Mouse (Mus musculus): ENCODE measurements around the gene Wwc1.

Gene Wwc1

GRCm38 (mm10) chr11:35933402-35934085, 46.8 kb downstream of the Wwc1 start:
- DNase-seq (ENCODE audit: low spot score in 2 of 2) = no peak

- DNase-seq (ENCODE audit: low spot score in 2 of 2) = no peak
Measured at GRCm38 (mm10) chr11:35932121-35932885, 48.0 kb downstream of the Wwc1 start.

- no peak for DNase-seq (ENCODE audit: low spot score in 2 of 2)
Measured at GRCm38 (mm10) chr11:35930511-35931060, 49.7 kb downstream of the Wwc1 start.

- no peak for DNase-seq (ENCODE audit: low spot score in 2 of 2)
Measured at GRCm38 (mm10) chr11:35928453-35928852, 51.9 kb downstream of the Wwc1 start.

GRCm38 (mm10) chr11:35927309-35927708, 53.0 kb downstream of the Wwc1 start:
- DNase-seq (ENCODE audit: low spot score in 2 of 2) = no peak

DNA sequence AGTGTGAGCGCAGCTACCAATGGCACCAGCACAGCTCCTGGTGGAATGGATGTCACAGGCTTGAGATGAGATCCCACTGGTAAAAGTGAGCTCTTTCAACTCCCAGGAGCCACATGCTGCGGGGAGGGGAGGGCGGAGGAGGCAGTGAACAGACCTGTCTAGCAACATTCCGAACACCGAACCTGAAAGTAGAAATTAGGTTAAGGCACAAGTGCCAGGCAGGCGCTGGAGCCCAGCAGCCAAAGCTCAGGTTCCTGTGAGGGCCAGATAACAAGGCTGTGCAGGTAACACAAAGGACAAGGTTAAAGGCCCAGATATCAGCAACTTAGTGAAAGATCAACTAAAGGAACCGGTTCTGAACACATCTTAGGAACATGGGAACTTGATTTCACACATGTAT, 54.7 kb downstream of the Wwc1 start:
- no peak for DNase-seq (ENCODE audit: low spot score in 2 of 2)

DNA sequence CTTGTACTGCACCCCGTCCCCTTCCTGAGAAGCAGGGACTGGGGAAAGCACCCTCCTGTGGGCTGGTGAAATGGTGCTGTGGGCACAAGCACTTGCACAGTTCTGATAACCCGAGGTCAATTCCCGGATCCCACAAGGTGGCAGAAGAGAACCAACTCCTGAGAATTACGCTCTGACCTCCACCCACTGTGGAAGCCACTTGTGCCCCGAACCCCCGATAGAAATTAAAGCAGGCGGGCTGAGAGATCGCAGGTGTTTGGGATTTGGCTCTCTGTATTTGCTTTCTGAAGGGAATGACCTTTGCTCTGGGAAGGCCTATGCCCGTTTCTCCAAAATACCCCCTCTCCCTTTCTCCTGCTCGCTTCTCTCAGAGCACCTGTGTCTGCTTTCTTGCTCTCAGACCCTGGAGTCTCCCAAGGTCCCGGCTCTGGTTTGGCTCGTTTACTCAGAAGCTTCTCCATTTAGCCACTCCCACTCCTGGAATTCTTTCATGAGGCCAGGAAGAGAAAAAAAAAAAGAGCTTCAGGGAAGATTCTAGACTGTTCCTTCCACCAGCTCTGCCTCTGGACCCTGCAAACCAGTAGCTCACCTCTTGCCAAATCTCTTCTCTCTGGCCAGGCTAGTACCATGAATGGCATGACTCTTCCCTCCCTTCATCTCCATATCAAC, 58.0 kb downstream of the Wwc1 start:
- DNase-seq (ENCODE audit: low spot score in 2 of 2) = no peak

DNA sequence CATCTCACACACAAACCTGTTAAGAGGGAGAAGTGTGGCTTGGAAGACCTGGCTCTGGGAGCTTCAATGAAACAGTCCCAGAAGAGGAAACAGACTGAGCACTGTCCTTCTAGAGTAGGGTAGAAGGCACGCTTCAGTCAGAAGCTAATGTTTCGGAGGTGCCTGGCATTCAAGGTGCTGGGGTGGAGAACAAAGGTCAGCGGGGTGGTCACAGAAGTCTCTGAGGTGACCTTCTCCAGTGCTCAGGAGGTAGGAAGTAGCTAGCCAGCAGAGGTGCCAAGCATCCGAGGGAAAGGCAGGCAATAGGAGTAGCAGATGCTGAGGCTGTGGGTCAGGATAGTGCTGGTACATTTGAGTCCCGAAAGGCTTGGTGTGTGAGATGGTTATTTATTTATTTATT, 59.6 kb downstream of the Wwc1 start:
- no peak for DNase-seq (ENCODE audit: low spot score in 2 of 2)

DNA sequence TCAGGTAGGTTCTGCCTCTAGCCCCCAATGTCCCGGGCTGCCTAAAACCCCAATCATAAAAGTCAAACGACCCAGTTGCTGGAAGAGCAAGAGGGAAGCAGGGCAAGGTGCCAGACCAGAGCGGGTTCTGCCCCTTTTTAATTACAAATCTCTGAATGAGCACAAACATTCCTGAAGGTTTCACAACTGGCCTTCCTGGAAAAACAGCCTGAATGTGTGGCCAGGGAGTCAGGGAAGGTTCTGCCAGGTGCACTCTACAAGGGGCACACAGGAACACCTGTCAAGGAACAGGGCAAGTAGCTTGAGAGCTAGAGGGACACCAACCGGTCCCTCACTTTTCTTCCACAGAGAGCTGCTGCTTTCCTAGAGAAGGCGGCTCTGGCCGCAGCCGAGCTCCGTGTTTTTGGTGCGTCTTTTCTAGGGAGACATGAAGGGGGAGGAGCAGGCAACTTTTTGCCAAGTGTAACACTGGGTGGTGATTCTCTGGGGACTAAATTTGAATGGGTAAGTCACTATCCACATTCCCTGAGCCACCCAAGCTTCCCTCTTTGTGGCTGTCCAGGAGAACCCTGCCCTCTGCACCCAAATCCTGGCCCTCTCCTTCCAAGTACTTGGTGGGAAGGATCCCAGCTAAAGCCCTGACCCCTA, 60.3 kb downstream of the Wwc1 start:
- no peak for DNase-seq (ENCODE audit: low spot score in 2 of 2)

- DNase-seq (ENCODE audit: low spot score in 2 of 2) = no peak
Measured at GRCm38 (mm10) chr11:35919383-35919782, 60.9 kb downstream of the Wwc1 start.

- no peak for DNase-seq (ENCODE audit: low spot score in 2 of 2)
Measured at GRCm38 (mm10) chr11:35916466-35917185, 63.7 kb downstream of the Wwc1 start.

DNA sequence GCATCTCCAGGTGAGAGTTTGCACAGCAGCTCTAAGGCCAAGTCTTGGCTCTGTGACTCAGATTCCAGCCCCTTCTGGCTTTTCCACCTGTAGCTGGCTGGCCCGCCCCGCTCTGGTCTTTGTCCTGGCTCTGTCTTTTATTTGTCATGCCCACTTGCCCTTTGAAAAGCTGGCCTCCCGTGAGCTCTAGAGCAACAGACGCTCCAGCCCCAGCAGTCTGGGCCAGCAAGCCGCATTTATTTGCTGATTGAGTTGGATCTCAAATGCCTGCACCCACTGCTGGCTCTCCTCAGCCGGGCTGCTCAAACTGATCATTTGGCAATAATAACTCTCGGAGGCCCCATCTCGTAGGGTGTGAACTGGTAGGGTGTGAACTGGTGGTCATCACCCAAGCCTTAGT, 64.8 kb downstream of the Wwc1 start:
- DNase-seq (ENCODE audit: low spot score in 2 of 2) = no peak

- no peak for DNase-seq (ENCODE audit: low spot score in 2 of 2)
Measured at GRCm38 (mm10) chr11:35913418-35914044, 66.8 kb downstream of the Wwc1 start.

DNA sequence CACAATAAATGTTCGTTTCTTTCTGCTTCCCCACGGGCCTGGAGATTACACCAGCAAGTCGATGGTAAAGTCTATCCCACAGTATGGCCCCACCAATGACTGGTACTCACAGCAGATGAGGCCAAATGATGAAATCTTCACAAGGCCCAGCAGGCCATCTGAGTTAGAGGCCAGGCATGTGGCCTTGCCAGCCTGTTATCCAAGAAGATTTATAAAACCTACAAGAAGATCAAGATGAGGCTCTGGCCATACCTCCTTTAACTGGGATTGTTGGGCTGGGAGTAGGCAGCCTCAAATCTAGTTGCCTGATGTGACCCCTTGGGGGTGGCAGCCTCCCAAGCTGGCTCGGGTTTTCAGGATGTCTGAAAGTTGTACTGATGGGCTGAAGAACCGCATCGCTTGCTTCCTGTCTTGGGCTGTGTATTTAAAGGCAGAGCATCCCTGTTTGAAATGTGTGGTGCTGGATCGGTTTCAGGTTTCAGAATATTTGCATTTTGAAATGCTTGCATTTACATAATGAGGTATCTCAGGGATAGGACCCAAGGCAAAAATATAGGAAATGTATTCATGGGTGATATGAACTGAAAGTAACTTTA, 75.3 kb downstream of the Wwc1 start:
- no peak for DNase-seq (ENCODE audit: low spot score in 2 of 2)

GRCm38 (mm10) chr11:35903079-35903478, 77.2 kb downstream of the Wwc1 start:
- DNase-seq (ENCODE audit: low spot score in 2 of 2) = no peak

DNA sequence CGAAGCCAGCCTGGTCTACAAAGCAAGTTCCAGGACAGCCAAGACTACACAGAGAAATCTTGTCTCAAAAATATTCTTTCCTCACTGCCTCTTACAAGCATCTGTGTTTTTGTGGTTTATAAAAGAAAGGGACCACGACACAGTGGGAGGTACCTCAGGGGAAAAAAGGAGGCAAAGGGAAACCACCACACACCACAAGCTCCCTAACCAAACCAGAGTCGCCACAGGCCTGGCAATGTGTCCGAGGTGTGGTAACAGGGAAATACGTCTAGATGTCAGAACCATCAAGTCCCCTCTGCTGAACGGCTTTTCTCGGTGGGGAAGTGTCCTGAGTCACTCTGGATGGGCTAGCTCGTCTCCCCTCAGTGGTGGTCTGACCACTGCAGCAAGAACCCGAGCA, 80.4 kb downstream of the Wwc1 start:
- DNase-seq (ENCODE audit: low spot score in 2 of 2) = no peak

- DNase-seq (ENCODE audit: low spot score in 2 of 2) = no peak
Measured at GRCm38 (mm10) chr11:35893454-35893853, 86.9 kb downstream of the Wwc1 start.

GRCm38 (mm10) chr11:35893018-35893421, 87.3 kb downstream of the Wwc1 start:
- DNase-seq (ENCODE audit: low spot score in 2 of 2) = no peak

DNA sequence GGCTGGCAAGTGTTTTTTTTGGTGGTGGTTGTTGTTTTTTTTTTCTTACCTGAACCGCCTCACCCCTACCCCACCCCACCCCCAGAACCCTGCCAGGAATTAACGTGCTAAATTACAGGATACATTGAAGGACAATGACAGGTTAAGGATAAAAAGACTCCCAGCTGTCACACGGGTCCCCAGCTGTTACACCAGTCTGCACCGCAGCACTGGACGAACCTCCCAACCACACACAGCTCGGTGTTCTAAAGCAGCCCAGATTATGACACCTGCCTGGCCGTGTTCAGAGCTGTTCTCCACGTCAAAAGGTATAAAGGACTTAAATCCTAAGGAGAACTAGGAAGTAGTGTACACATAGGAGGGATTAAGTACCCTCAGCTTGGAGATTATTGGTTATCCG, 88.0 kb downstream of the Wwc1 start:
- DNase-seq (ENCODE audit: low spot score in 2 of 2) = no peak

GRCm38 (mm10) chr11:35888790-35889189, 91.5 kb downstream of the Wwc1 start:
- DNase-seq (ENCODE audit: low spot score in 2 of 2) = no peak

DNA sequence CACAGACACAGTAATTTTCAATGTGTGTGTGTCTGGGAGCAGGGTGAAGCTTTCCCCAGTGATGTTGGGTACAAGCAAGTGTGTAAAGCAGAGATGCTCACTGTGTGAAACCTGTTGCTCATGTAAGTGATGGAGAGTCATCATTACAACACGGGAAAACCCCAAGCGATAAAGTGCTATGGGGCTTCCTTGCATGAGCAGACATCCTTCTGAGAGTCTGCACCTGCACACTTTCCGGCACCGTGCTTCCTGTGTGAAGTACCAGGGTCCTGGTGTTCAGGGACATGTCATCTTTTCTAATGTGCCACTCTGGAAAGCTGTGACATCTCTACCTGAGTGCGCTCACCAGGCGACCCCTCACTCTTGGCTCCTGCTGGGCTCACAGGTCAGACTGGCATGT, 97.5 kb downstream of the Wwc1 start:
- no peak for DNase-seq (ENCODE audit: low spot score in 2 of 2)

Measured in thymus, postnatal 10 days (tissue).